Mouse (Mus musculus): ENCODE results near the gene Tas1r2. TPM values are rescaled to one million over a fixed set of nuclear protein-coding genes. Genes with fewer than 3 reads are reported as not detected.

Gene Tas1r2
- polyA plus RNA-seq, 1 experiment from 2014 or later = not detected

DNA sequence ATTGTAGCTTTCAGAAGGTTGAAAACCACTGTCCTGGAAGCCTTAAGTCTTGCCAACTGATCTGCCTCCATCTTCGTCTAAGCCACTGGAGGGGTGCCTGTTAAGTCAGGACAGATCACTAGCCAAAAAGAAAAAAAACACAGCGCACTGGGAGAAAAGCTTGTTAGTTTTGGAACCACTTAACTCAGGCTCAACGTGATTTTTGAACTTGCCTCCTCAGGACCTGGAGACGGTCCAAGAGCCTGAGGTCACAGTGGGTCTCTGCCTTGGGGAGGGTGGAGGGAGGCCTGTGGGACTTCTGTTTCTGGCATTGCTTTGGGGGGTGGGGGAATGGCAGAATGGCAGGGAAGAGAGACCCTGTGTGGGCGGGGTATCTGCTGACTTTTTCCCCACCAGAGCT is 22.2 kb upstream of the Tas1r2 start:
- WGBS = 83% methylated on average over 5 of the region's 5 CpGs
- Histone ChIP-seq H3K27me3 (ENCODE audit: control insufficient read depth, insufficient read depth, low read length) (no peaks in the 10 kb centered on the region), H3K9me3 (ENCODE audit: control insufficient read depth, low read length) (no peaks in the 10 kb centered on the region), H3K36me3 (ENCODE audit: control insufficient read depth, insufficient read depth, low read length) (no peaks in the 10 kb centered on the region), H3K4me3 (ENCODE audit: low read depth, low read length) (no peak overlapping the region), H3K27ac (ENCODE audit: low read depth, low read length) (no peak overlapping the region), H3K9ac (ENCODE audit: low read length) (no peak overlapping the region), H3K4me1 (replicated peaks; ENCODE audit: control insufficient read depth, insufficient read depth, low read length) (no peaks in the 10 kb centered on the region), H3K4me2 (ENCODE audit: low read depth, low read length, severe bottlenecking) (no peak overlapping the region)
- DNase-seq (ENCODE audit: low spot score) (no peak), ATAC-seq (replicated peaks; ENCODE audit: low FRiP score) (no peak)

DNA sequence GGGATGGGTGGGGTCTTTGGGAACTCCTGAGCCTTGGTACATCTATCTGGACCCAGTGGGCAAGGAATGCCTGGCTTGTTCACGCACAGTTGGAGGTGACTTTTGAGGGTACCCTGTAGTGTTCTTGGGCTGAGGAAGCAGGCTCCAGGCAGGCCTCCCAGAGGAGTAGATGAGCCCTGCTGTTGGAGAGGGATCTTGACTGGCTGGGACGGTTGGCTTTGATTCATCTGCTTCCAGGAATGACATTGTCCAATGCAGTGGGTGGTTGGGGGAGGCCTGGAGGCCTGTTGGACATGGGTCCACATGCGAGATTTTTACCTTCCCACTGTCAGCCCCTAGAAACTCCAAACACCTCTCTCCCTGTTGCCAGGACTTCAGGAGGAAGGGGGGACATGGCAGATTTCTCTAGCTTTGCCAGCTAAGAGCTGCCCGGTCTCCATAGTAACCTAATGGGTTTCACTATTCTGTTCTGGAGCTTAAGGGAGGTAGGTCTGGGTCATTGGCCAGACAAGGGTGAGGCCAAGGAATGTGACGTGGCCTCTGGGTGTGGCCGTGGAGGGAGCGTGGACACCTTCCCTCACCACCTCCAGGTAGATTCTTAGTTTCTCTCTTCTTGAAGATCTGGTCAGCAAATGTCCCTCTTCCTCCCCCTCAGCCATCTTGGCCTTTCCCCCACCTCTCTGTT is 21.6 kb upstream of the Tas1r2 start:
- Histone ChIP-seq H3K9ac (ENCODE audit: low read length) (no peak overlapping the region), H3K4me1 (replicated peaks; ENCODE audit: control insufficient read depth, insufficient read depth, low read length) (no peaks in the 10 kb centered on the region), H3K9me3 (ENCODE audit: control insufficient read depth, low read length) (no peaks in the 10 kb centered on the region), H3K36me3 (ENCODE audit: control insufficient read depth, insufficient read depth, low read length) (no peaks in the 10 kb centered on the region), H3K4me2 (ENCODE audit: low read depth, low read length, severe bottlenecking) (no peak overlapping the region), H3K4me3 (ENCODE audit: low read depth, low read length) (no peak overlapping the region), H3K27me3 (ENCODE audit: control insufficient read depth, insufficient read depth, low read length) (no peaks in the 10 kb centered on the region), H3K27ac (ENCODE audit: low read depth, low read length) (no peak overlapping the region)
- DNase-seq (ENCODE audit: low spot score) = no peak
- ATAC-seq (replicated peaks; ENCODE audit: low FRiP score) = no peak
- 90% methylated on average over 7 of the region's 7 CpGs for WGBS

DNA sequence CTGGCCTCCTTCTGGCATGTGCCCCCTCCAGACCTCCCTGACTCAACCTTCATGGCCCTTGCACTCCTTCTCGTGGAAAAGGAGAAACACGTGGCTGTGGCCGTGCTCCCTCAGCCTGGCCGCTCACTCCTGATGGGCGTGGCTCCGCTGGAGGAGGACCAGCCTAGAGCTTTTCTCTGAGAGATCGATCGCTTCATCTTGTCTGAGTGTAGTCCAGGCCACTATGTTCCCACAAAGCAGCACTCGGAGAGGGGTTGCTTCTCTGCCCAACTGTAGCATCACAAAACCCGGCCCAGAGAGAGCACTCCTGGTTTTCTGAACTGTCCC is 21.1 kb upstream of the Tas1r2 start:
- WGBS = 91% methylated on average over 10 of the region's 10 CpGs

DNA sequence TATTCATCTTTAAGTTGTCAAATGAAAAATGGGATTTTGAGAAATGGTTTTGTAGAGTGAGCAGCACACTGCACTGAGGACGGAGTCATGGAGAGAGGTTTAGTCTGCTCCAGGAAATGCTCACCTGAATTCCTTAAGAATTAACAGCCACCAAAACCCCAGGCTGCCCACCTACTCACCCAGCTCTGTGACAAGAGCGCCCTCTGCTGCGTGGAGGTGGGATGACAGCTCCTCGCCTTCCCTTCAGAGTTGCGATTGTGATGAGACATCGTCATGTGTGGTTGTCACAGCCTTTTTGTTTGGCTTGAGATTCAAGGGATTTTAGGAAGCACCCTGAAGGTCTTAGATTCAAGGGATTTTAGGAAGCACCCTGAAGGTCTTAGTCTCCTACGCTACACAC is 17.0 kb upstream of the Tas1r2 start:
- Histone ChIP-seq H3K4me1 (replicated peaks; ENCODE audit: control insufficient read depth, insufficient read depth, low read length) (peaks cover 8% of the 10 kb centered on the region; the same call in 1 of the 2 replicates), H3K9me3 (ENCODE audit: control insufficient read depth, low read length) (no peaks in the 10 kb centered on the region), H3K36me3 (ENCODE audit: control insufficient read depth, insufficient read depth, low read length) (no peaks in the 10 kb centered on the region), H3K27ac (ENCODE audit: low read depth, low read length) (no peak overlapping the region), H3K4me2 (ENCODE audit: low read depth, low read length, severe bottlenecking) (no peak overlapping the region), H3K27me3 (ENCODE audit: control insufficient read depth, insufficient read depth, low read length) (peaks cover 3% of the 10 kb centered on the region; the same call in 1 of the 2 replicates), H3K9ac (ENCODE audit: low read length) (no peak overlapping the region), H3K4me3 (ENCODE audit: low read depth, low read length) (no peak overlapping the region)
- WGBS = 31% methylated on average over 7 of the region's 7 CpGs
- DNase-seq (ENCODE audit: low spot score) = peak; percentile 88
- no peak for ATAC-seq (replicated peaks; ENCODE audit: low FRiP score)

More for the DNA sequence above, 21.1 kb upstream of the Tas1r2 start:
- no peaks in the 10 kb centered on the region for H3K36me3 ChIP-seq (ENCODE audit: control insufficient read depth, insufficient read depth, low read length)
- H3K4me2 ChIP-seq (ENCODE audit: low read depth, low read length, severe bottlenecking) = no peak overlapping the region
- H3K4me3 ChIP-seq (ENCODE audit: low read depth, low read length) = no peak overlapping the region
- H3K27me3 ChIP-seq (ENCODE audit: control insufficient read depth, insufficient read depth, low read length) = no peaks in the 10 kb centered on the region
- no peak overlapping the region for H3K9ac ChIP-seq (ENCODE audit: low read length)
- no peak overlapping the region for H3K27ac ChIP-seq (ENCODE audit: low read depth, low read length)
- H3K4me1 ChIP-seq (replicated peaks; ENCODE audit: control insufficient read depth, insufficient read depth, low read length) = no peaks in the 10 kb centered on the region
- ATAC-seq (replicated peaks; ENCODE audit: low FRiP score) (no peak), DNase-seq (ENCODE audit: low spot score) (no peak)
- H3K9me3 ChIP-seq (ENCODE audit: control insufficient read depth, low read length) = no peaks in the 10 kb centered on the region

DNA sequence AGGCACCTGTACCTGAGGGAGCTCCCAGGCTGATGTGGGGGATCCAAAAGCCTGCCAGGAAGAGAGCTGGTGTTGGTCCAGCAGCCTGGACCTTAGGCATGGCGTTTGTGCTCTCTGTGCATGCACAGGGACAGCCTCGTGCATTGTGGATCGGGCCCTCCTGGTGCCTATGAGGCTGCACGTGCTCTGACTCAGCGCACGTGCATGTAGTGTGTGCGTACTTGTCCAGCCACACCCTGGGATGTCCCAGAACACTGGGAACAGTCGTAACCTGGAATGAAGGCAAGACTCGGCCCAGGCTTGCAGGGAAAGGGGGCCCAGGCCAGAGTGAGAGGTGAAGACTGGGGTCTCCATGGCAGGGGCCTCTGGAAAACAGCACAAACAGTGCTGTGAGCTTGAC is 15.5 kb upstream of the Tas1r2 start:
- WGBS = 86% methylated on average over 9 of the region's 9 CpGs
- Histone ChIP-seq H3K4me3 (ENCODE audit: low read depth, low read length) (no peak overlapping the region), H3K27me3 (ENCODE audit: control insufficient read depth, insufficient read depth, low read length) (peaks cover 6% of the 10 kb centered on the region; the same call in 1 of the 2 replicates), H3K4me2 (ENCODE audit: low read depth, low read length, severe bottlenecking) (no peak overlapping the region), H3K36me3 (ENCODE audit: control insufficient read depth, insufficient read depth, low read length) (no peaks in the 10 kb centered on the region), H3K9ac (ENCODE audit: low read length) (no peak overlapping the region), H3K27ac (ENCODE audit: low read depth, low read length) (no peak overlapping the region), H3K9me3 (ENCODE audit: control insufficient read depth, low read length) (no peaks in the 10 kb centered on the region), H3K4me1 (replicated peaks; ENCODE audit: control insufficient read depth, insufficient read depth, low read length) (peaks cover 15% of the 10 kb centered on the region)
- no peak for DNase-seq (ENCODE audit: low spot score)
- ATAC-seq (replicated peaks; ENCODE audit: low FRiP score) = no peak

DNA sequence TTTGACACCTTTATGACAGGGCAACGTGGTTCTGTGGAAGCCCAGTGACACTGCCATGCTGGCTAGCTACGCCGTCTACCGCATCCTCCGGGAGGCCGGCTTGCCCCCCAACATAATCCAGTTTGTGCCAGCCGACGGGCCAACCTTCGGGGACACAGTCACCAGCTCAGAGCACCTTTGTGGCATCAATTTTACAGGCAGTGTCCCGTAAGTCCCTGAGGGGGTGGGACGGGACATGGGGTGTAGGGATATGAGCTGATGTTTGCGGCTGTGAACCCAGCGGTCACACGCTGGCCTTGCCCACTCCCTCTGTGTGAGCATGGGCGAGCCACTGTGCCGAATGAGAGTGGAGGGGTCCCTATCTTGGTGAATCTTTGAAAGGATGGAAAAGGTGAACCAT is 15.0 kb upstream of the Tas1r2 start:
- H3K9ac ChIP-seq (ENCODE audit: low read length) = no peak overlapping the region
- no peak overlapping the region for H3K4me3 ChIP-seq (ENCODE audit: low read depth, low read length)
- H3K27ac ChIP-seq (ENCODE audit: low read depth, low read length) = no peak overlapping the region
- peaks cover 6% of the 10 kb centered on the region for H3K27me3 ChIP-seq (ENCODE audit: control insufficient read depth, insufficient read depth, low read length)
- H3K4me1 ChIP-seq (replicated peaks; ENCODE audit: control insufficient read depth, insufficient read depth, low read length) = peaks cover 15% of the 10 kb centered on the region
- no peaks in the 10 kb centered on the region for H3K36me3 ChIP-seq (ENCODE audit: control insufficient read depth, insufficient read depth, low read length)
- no peaks in the 10 kb centered on the region for H3K9me3 ChIP-seq (ENCODE audit: control insufficient read depth, low read length)
- 92% methylated on average over 16 of the region's 16 CpGs for WGBS
- ATAC-seq (replicated peaks; ENCODE audit: low FRiP score) = no peak
- no peak overlapping the region for H3K4me2 ChIP-seq (ENCODE audit: low read depth, low read length, severe bottlenecking)
- DNase-seq (ENCODE audit: low spot score) = no peak

DNA sequence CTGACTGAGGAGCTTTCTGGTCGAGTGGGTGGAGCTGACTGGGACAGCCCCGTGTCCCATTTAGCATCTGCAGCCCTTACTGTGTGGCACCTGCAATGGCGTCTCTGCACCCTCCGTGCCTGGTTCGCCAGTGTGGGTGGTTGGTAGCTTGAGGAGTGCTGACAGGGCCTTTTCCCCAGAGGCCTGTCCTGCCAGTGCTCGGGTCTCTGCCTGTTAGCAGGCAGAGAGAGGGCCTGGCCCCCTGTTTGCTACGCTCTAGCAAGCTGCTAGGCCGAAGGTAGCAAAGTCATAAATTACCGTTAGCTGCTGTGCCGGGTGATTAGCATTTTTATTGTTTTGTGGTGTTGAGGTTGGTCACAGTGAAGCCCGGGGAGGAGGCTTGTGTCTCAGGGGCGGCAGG is 13.5 kb upstream of the Tas1r2 start:
- Histone ChIP-seq H3K27me3 (ENCODE audit: control insufficient read depth, insufficient read depth, low read length) (peaks cover 8% of the 10 kb centered on the region), H3K36me3 (ENCODE audit: control insufficient read depth, insufficient read depth, low read length) (no peaks in the 10 kb centered on the region), H3K9me3 (ENCODE audit: control insufficient read depth, low read length) (no peaks in the 10 kb centered on the region), H3K4me1 (replicated peaks; ENCODE audit: control insufficient read depth, insufficient read depth, low read length) (peaks cover 15% of the 10 kb centered on the region), H3K27ac (ENCODE audit: low read depth, low read length) (no peak overlapping the region), H3K4me2 (ENCODE audit: low read depth, low read length, severe bottlenecking) (no peak overlapping the region), H3K9ac (ENCODE audit: low read length) (no peak overlapping the region), H3K4me3 (ENCODE audit: low read depth, low read length) (no peak overlapping the region)
- 41% methylated on average over 12 of the region's 12 CpGs for WGBS
- DNase-seq (ENCODE audit: low spot score) (no peak), ATAC-seq (replicated peaks; ENCODE audit: low FRiP score) (no peak)

DNA sequence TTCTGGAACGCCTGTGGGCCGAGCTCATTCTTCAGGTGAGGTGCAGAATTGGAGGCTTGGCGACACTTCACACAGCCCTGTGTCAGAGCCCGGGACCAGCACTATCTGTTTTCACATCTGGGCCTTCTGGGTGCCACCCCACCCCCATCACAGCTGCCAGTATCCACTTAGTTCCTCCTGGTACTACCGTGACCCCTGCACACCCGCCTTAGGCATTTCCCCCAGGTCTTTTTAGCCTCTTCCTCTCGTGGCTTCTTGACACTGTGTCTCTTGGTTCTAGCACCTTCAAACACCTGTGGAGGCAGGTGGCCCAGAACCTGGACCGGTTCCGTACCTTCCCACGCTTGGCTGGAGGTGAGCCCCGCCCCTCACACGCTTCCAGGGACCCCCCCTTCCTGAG is 13.0 kb upstream of the Tas1r2 start:
- H3K27ac ChIP-seq (ENCODE audit: low read depth, low read length) = no peak overlapping the region
- H3K4me3 ChIP-seq (ENCODE audit: low read depth, low read length) = no peak overlapping the region
- H3K27me3 ChIP-seq (ENCODE audit: control insufficient read depth, insufficient read depth, low read length) = peaks cover 8% of the 10 kb centered on the region
- H3K4me2 ChIP-seq (ENCODE audit: low read depth, low read length, severe bottlenecking) = no peak overlapping the region
- no peaks in the 10 kb centered on the region for H3K9me3 ChIP-seq (ENCODE audit: control insufficient read depth, low read length)
- no peak overlapping the region for H3K9ac ChIP-seq (ENCODE audit: low read length)
- 70% methylated on average over 12 of the region's 12 CpGs for WGBS
- peaks cover 15% of the 10 kb centered on the region for H3K4me1 ChIP-seq (replicated peaks; ENCODE audit: control insufficient read depth, insufficient read depth, low read length)
- H3K36me3 ChIP-seq (ENCODE audit: control insufficient read depth, insufficient read depth, low read length) = no peaks in the 10 kb centered on the region
- DNase-seq (ENCODE audit: low spot score) (no peak), ATAC-seq (replicated peaks; ENCODE audit: low FRiP score) (no peak)

DNA sequence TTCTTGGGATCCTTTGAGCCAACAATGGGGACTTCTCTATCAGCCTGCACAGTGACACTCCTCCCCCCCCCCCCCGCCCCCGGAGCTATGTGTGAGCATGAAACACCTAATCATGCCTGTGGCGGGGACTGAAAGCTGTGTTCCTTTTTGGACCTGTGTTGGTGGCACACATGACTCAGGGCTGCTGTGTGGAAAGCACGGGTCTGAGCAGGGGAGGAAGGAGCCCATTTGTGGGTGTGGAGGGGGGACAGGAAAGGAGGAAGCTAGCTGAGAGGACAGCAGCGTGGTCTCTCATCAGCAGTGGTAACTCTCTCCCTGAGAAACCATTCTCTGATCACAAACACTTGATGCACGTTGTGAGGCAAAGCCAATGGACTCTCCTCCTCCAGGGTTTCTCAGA is 12.6 kb upstream of the Tas1r2 start:
- Histone ChIP-seq H3K9me3 (ENCODE audit: control insufficient read depth, low read length) (no peaks in the 10 kb centered on the region), H3K4me2 (ENCODE audit: low read depth, low read length, severe bottlenecking) (no peak overlapping the region), H3K27ac (ENCODE audit: low read depth, low read length) (no peak overlapping the region), H3K36me3 (ENCODE audit: control insufficient read depth, insufficient read depth, low read length) (no peaks in the 10 kb centered on the region), H3K9ac (ENCODE audit: low read length) (no peak overlapping the region), H3K4me1 (replicated peaks; ENCODE audit: control insufficient read depth, insufficient read depth, low read length) (peaks cover 15% of the 10 kb centered on the region), H3K27me3 (ENCODE audit: control insufficient read depth, insufficient read depth, low read length) (peaks cover 8% of the 10 kb centered on the region), H3K4me3 (ENCODE audit: low read depth, low read length) (no peak overlapping the region)
- DNase-seq (ENCODE audit: low spot score) = no peak
- ATAC-seq (replicated peaks; ENCODE audit: low FRiP score) = no peak
- 65% methylated on average over 6 of the region's 6 CpGs for WGBS
